Mouse (Mus musculus) forebrain, embryonic 12.5 days (tissue): ENCODE results near the gene Mfsd5. TPM values are rescaled to one million over a fixed set of nuclear protein-coding genes. Genes with fewer than 3 reads are reported as not detected.

ENCODE experiments used
- ATAC-seq: fragments of 200-750 bp; cut with Nextera tagmentation; 2 replicates; pipeline ENCODE4 v1.8.0; 2017; ENCODE audit warnings: moderate TSS enrichment; ENCODE audit not compliant: low FRiP score
- H3K27ac ChIP-seq: fragments of 300-500 bp; sonication (generic); 2 replicates; pipeline ENCODE4 v1.5.1; 2016; ENCODE audit warnings: mild to moderate bottlenecking
- H3K27me3 ChIP-seq: fragments of 300-500 bp; sonication (generic); 2 replicates; pipeline ENCODE4 v1.6.1; 2016; ENCODE audit warnings: mild to moderate bottlenecking
- H3K36me3 ChIP-seq: fragments of 300-500 bp; sonication (generic); replicated peaks from 2 replicates; pipeline ENCODE4 v1.6.1; 2016; ENCODE audit warnings: mild to moderate bottlenecking
- H3K4me1 ChIP-seq: fragments of 300-500 bp; sonication (generic); 2 replicates; pipeline ENCODE4 v1.6.1; 2016
- H3K4me2 ChIP-seq: fragments of 300-500 bp; sonication (generic); 2 replicates; pipeline ENCODE4 v1.6.1; 2016; ENCODE audit warnings: mild to moderate bottlenecking, moderate library complexity
- H3K4me3 ChIP-seq: fragments of 300-500 bp; sonication (generic); replicated peaks from 2 replicates; pipeline ENCODE4 v1.5.1; 2016; ENCODE audit warnings: mild to moderate bottlenecking
- H3K9ac ChIP-seq: fragments of 300-500 bp; sonication (generic); 2 replicates; pipeline ENCODE4 v1.6.1; 2016; ENCODE audit warnings: mild to moderate bottlenecking
- H3K9me3 ChIP-seq: fragments of 300-500 bp; sonication (generic); 2 replicates; pipeline ENCODE4 v1.6.1; 2016
- WGBS: fragments of 180-500 bp; shearing (Covaris S2); methylation state at CpG from one replicate; pipeline ENCODE4 v1.1.7; 2016; 5-methylcytosine and 5-hydroxymethylcytosine counted together
- polyA plus RNA-seq: library from polyadenylated mRNA; unstranded; fragments of >200 nt; fragmentation: Nextera tagmentation; extraction: Ambion mirVana; gene quantifications from 2 replicates; pipeline ENCODE4 v1.2.1, GENCODE M21; 2016

Gene Mfsd5
- polyA plus RNA-seq, 1 experiment from 2014 or later, result 50.5 TPM

GRCm38 (mm10) chr15:102250521-102250920 is 28.7 kb upstream of the Mfsd5 start:
- peaks cover 81% of the 10 kb centered on the region for H3K27me3 ChIP-seq
- 57% methylated on average over 5 of the region's 5 CpGs for WGBS
- no peak overlapping the region for H3K27ac ChIP-seq

GRCm38 (mm10) chr15:102255547-102256255 is 23.6 kb upstream of the Mfsd5 start:
- Histone ChIP-seq H3K27me3 (peaks cover 78% of the 10 kb centered on the region), H3K27ac (0 out of 2 replicates have a peak overlapping the region, but pooled peaks have one; percentile 36), H3K36me3 (no peaks in the 10 kb centered on the region), H3K4me2 (peak overlapping the region; percentile 31), H3K4me1 (peaks cover 25% of the 10 kb centered on the region), H3K9me3 (no peaks in the 10 kb centered on the region), H3K9ac (peak overlapping the region; percentile 17; the same call in 1 of the 2 replicates), H3K4me3 (peak overlapping the region; percentile 57; the same call in 1 of the 2 replicates)
- no peak for ATAC-seq
- WGBS, result 50% methylated on average over 13 of the region's 14 CpGs

More at GRCm38 (mm10) chr15:102250521-102250920, 28.7 kb upstream of the Mfsd5 start:
- no peak overlapping the region for H3K4me2 ChIP-seq
- no peak overlapping the region for H3K4me3 ChIP-seq
- no peaks in the 10 kb centered on the region for H3K9me3 ChIP-seq
- H3K36me3 ChIP-seq, result no peaks in the 10 kb centered on the region
- ATAC-seq, result no peak
- peaks cover 39% of the 10 kb centered on the region for H3K4me1 ChIP-seq
- H3K9ac ChIP-seq, result no peak overlapping the region

GRCm38 (mm10) chr15:102256431-102257201 is 22.6 kb upstream of the Mfsd5 start:
- no peak overlapping the region for H3K27ac ChIP-seq
- ATAC-seq, result no peak
- WGBS, result 10% methylated on average over 22 of the region's 22 CpGs

GRCm38 (mm10) chr15:102257202-102258075 is 21.8 kb upstream of the Mfsd5 start, which contains the start of gene Rarg:
Rarg (minus strand) TSS chr15:102257517.
- ATAC-seq, result peak; percentile 41; the same call in 1 of the 2 replicates
- no peaks in the 10 kb centered on the region for H3K9me3 ChIP-seq

More at GRCm38 (mm10) chr15:102256431-102257201, 22.6 kb upstream of the Mfsd5 start:
- H3K4me3 ChIP-seq, result peak overlapping the region; percentile 57
- H3K27me3 ChIP-seq, result peaks cover 69% of the 10 kb centered on the region
- H3K4me1 ChIP-seq, result peaks cover 25% of the 10 kb centered on the region
- peak overlapping the region; percentile 97 for H3K4me2 ChIP-seq
- peak overlapping the region; percentile 77 for H3K9ac ChIP-seq
- H3K9me3 ChIP-seq, result no peaks in the 10 kb centered on the region
- H3K36me3 ChIP-seq, result no peaks in the 10 kb centered on the region

GRCm38 (mm10) chr15:102258076-102258470 is 21.2 kb upstream of the Mfsd5 start:
- peak overlapping the region; percentile 57; the same call in 1 of the 2 replicates for H3K4me3 ChIP-seq
- H3K9ac ChIP-seq, result no peak overlapping the region
- H3K27me3 ChIP-seq, result peaks cover 60% of the 10 kb centered on the region
- ATAC-seq, result no peak
- no peaks in the 10 kb centered on the region for H3K9me3 ChIP-seq
- H3K4me1 ChIP-seq, result peaks cover 25% of the 10 kb centered on the region
- H3K4me2 ChIP-seq, result peak overlapping the region; percentile 97
- H3K36me3 ChIP-seq, result no peaks in the 10 kb centered on the region
- 6% methylated on average over 12 of the region's 12 CpGs for WGBS
- 0 out of 2 replicates have a peak overlapping the region, but pooled peaks have one; percentile 47 for H3K27ac ChIP-seq

More at GRCm38 (mm10) chr15:102257202-102258075, 21.8 kb upstream of the Mfsd5 start, which contains the start of gene Rarg:
- H3K36me3 ChIP-seq, result no peaks in the 10 kb centered on the region
- peaks cover 25% of the 10 kb centered on the region for H3K4me1 ChIP-seq
- WGBS, result under 1% methylated on average over 41 of the region's 46 CpGs
- peak within 1 kb of the TSS; percentile 97 for H3K4me2 ChIP-seq
- H3K4me3 ChIP-seq, result peak within 1 kb of the TSS; percentile 57
- peaks cover 65% of the 10 kb centered on the region for H3K27me3 ChIP-seq
- peak within 1 kb of the TSS; percentile 77 for H3K9ac ChIP-seq
- 0 out of 2 replicates have a peak within 1 kb of the TSS, but pooled peaks have one; percentile 47 for H3K27ac ChIP-seq

- H3K4me2 ChIP-seq, result no peak overlapping the region; the same call in 1 of the 2 replicates
- no peak overlapping the region for H3K4me3 ChIP-seq
- H3K9ac ChIP-seq, result no peak overlapping the region
- no peak for ATAC-seq
- 0 out of 2 replicates have a peak overlapping the region, but pooled peaks have one; percentile 47 for H3K27ac ChIP-seq
- H3K27me3 ChIP-seq, result peaks cover 60% of the 10 kb centered on the region
- H3K36me3 ChIP-seq, result no peaks in the 10 kb centered on the region
- peaks cover 25% of the 10 kb centered on the region for H3K4me1 ChIP-seq
- H3K9me3 ChIP-seq, result no peaks in the 10 kb centered on the region
- 16% methylated on average over 11 of the region's 11 CpGs for WGBS
Observed at GRCm38 (mm10) chr15:102258581-102259253, 20.5 kb upstream of the Mfsd5 start.

- Histone ChIP-seq H3K4me3 (no peak overlapping the region), H3K4me2 (no peak overlapping the region), H3K9me3 (no peaks in the 10 kb centered on the region), H3K9ac (no peak overlapping the region), H3K36me3 (no peaks in the 10 kb centered on the region), H3K27ac (no peak overlapping the region), H3K27me3 (peaks cover 24% of the 10 kb centered on the region), H3K4me1 (peaks cover 14% of the 10 kb centered on the region)
- no peak for ATAC-seq
- 54% methylated on average over 7 of the region's 7 CpGs for WGBS
Observed at GRCm38 (mm10) chr15:102262582-102262981, 16.7 kb upstream of the Mfsd5 start.

- 75% methylated on average over 2 of the region's 2 CpGs for WGBS
- Histone ChIP-seq H3K27ac (no peak overlapping the region), H3K4me3 (no peak overlapping the region), H3K9me3 (no peaks in the 10 kb centered on the region), H3K4me1 (peaks cover 9% of the 10 kb centered on the region), H3K27me3 (peaks cover 19% of the 10 kb centered on the region), H3K36me3 (no peaks in the 10 kb centered on the region), H3K4me2 (no peak overlapping the region), H3K9ac (no peak overlapping the region)
- ATAC-seq, result no peak
Observed at GRCm38 (mm10) chr15:102263037-102263436, 16.2 kb upstream of the Mfsd5 start.

- Histone ChIP-seq H3K4me1 (peaks cover 5% of the 10 kb centered on the region), H3K36me3 (no peaks in the 10 kb centered on the region), H3K27me3 (peaks cover 11% of the 10 kb centered on the region), H3K4me3 (no peak overlapping the region), H3K9ac (no peak overlapping the region), H3K4me2 (no peak overlapping the region), H3K9me3 (no peaks in the 10 kb centered on the region), H3K27ac (no peak overlapping the region)
- 87% methylated on average over 5 of the region's 5 CpGs for WGBS
- no peak for ATAC-seq
Observed at GRCm38 (mm10) chr15:102265548-102265947, 13.7 kb upstream of the Mfsd5 start.

GRCm38 (mm10) chr15:102270274-102270960 is 8.8 kb upstream of the Mfsd5 start, which contains the start of gene Gm9918:
Gm9918 (plus strand) TSS chr15:102270563.
- H3K4me1 ChIP-seq, result peaks cover 10% of the 10 kb centered on the region
- H3K27ac ChIP-seq, result no peak within 1 kb of the TSS
- H3K27me3 ChIP-seq, result peaks cover 22% of the 10 kb centered on the region
- no peaks in the 10 kb centered on the region for H3K36me3 ChIP-seq
- no peak for ATAC-seq
- peak within 1 kb of the TSS; percentile 8; the same call in 1 of the 2 replicates for H3K9ac ChIP-seq
- 5% methylated on average over 20 of the region's 21 CpGs for WGBS
- H3K4me2 ChIP-seq, result peak within 1 kb of the TSS; percentile 40
- H3K9me3 ChIP-seq, result no peaks in the 10 kb centered on the region
- peak within 1 kb of the TSS; percentile 11 for H3K4me3 ChIP-seq
